Mouse (Mus musculus): Measurements from ENCODE around the gene Pnpla1.
"Not testable (repeated sequence)": the region's sequence is repeated elsewhere in the genome, so short reads cannot be mapped to it uniquely, and the experiment has no call there.

Gene Pnpla1

GRCm38 (mm10) chr17:28858205-28858604, at the start of gene Pnpla1:
Pnpla1 (plus strand) TSS chr17:28858411.
- DNase-seq (ENCODE audit: low read depth, low spot score) = no peak

DNA sequence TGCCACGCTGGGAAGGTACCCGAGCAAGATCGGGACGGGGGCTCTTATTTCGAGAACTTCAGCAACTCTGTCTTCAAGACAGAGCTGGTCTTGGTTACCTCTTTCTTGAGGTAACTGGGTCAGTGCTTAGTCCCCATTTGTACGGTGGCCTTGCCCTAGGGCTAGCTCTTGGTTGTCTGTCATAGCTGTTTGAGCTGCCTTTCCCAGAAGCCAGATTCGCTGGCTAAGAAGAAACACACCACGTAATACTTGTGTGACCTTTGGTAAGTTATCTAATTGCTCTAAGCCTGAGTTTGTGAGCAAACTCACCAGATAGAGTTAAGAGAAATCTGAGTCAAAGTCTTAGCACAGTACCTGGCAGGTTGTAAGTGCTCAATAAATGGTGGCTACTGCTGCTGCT, 49.5 kb upstream of the Pnpla1 start:
- DNase-seq (ENCODE audit: low read depth, low spot score) = no peak

GRCm38 (mm10) chr17:28809175-28809831, 48.9 kb upstream of the Pnpla1 start:
- DNase-seq (ENCODE audit: low read depth, low spot score) = no peak

DNA sequence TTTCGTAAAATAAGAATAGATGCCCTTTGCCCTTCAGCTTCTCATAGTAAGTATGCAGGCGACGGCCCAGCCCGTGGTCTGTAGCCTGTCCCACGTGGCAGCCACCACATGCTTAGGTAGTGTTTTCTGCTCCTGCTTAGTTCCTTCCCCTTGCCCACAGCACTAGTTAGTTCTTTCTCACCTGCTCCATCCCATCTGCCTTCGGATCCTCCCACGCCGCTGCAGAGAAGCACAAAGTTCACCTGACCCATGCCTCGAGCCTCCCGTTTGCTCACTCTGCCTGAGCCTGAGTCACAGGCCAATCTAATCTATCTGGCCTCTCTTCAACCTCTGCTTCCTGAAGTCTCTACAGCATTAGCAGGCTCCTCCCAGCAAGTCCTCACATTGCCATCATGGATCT, 45.9 kb upstream of the Pnpla1 start:
- no peak for DNase-seq (ENCODE audit: low read depth, low spot score)

DNA sequence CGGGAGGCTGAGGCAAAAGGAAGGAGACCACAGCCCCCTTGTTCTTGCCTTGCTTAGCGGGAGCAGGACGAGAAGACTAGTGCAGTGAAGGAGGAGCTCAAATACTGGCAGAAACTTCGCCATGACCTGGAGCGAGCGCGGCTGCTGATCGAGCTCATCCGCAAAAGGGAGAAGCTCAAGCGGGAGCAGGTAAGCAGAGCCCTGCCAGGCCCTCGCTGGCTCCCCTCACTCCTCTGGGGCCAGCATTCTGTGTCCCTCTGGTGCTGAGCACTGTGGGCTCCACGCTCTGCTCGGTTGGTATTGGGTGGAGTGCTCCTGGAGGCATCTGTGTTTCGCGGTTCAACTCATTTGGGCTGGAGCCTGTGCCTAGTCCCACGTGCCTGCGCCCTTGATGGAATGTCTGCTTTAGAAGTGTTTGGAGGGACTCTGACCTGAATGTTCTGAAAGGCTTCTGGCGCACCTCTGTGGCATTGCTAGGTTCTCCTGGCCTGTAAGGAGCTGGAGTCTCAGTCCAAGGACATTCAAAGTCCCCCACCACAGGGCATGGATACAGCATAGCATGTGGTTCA, 43.6 kb upstream of the Pnpla1 start:
- DNase-seq (ENCODE audit: low read depth, low spot score) = no peak

DNA sequence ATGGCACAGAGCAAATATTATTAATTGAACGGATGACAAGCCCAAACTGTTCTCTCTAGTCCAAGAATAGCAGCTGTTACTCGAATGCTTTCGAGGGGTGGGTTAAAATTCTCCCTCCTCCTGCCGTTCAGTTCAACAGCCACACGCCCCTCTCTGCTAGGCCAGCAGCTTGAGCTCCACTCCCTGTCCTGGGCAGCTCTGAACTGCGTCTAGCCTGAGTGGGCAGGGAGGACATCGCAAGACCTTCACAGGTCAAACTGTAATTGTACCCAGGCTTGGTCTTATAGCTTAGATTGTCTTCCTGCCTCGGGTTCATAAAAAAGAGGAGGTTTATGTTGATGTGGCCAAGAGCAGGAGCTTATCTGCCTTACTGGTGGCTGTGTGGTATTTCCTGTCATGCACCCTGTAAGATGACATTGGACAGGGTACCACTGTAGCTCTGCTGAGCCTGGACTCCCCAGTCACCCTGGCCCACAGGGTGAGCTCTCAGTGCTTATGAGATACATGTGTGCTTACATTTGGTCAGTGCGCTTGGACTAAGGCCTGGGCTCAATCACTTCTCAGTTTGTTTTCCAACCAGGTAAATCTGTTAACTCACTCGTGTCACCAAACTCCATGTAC, 42.7 kb upstream of the Pnpla1 start:
- no peak for DNase-seq (ENCODE audit: low read depth, low spot score)

DNA sequence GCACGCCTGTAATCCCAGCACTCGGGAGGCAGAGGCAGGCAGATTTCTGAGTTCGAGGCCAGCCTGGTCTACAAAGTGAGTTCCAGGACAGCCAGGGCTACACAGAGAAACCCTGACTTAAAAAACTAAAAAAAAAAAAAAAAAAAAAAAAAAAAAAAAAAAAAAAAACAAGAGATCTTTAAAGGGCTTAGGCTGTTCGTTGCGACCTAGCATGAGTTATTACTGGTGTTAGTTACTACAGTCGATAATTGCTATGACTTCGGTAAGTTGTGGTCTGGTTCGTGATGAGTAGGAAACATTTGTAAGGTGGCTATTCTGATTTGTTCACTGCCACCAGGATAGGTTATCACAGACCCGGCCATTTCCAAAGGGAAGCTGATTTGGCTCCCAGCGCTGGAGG, 41.9 kb upstream of the Pnpla1 start:
- not testable (repeated sequence) for DNase-seq (ENCODE audit: low read depth, low spot score)

- no peak for DNase-seq (ENCODE audit: low read depth, low spot score)
These were observed 41.1 kb upstream of the Pnpla1 start for GRCm38 (mm10) chr17:28816875-28817811.

DNA sequence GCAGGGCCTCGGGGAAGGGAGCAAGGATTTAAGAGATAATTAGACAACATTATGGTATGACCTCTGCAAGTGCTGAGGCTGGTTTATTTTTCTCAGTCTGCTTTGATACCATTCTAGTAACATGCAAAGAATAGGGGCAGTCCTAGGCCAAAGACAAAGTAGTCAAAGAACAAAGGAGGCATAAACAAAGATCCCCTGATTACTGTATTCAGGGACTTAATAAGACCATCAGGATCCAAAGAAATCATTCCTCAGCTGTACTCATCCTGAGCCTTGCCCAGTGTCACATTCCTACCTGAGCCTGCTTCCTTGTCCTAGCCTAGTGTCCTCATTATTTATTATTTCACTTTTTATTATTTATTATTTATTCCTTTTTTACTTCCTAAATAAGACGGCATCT, 38.0 kb upstream of the Pnpla1 start:
- no peak for DNase-seq (ENCODE audit: low read depth, low spot score)

DNA sequence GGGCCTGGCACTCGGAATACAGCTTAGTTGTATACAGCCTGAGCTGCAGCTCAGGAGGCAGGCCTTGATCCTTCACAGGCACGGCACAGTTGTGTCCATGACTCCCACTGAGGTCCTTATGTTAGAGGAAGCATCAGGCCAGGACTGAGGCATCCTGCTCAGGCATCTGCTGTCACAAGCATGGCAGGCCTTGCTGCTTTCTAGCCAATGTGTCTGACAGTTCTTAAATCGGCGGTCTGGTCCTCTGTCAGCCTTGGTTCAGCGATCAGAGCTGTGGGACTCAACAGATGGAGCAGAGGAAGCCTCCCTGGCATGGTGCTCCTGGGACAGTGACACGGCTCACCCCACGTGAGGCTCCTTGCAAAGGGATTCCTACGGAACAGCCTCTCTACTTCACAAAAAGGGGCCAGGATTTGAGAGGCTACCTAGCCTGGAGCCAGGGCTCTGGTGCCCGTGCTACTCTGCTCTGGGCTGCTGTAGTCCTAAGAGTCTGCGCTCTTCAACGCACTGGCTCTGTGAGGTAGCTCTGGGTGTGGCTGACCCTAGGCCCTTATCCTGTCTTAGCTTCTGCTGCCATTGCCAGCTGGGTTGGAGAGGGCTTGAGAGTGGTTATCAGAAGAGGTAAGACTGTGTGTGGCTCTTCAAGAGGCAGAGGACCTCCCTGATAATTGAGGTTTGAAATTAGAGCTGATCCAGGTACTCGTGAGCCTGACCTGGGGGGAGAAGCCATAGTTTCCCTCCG, 35.0 kb upstream of the Pnpla1 start:
- no peak for DNase-seq (ENCODE audit: low read depth, low spot score)

- no peak for DNase-seq (ENCODE audit: low read depth, low spot score)
These were observed 34.5 kb upstream of the Pnpla1 start for GRCm38 (mm10) chr17:28823749-28824148.

- no peak for DNase-seq (ENCODE audit: low read depth, low spot score)
These were observed 33.3 kb upstream of the Pnpla1 start for GRCm38 (mm10) chr17:28824896-28825295.

- no peak for DNase-seq (ENCODE audit: low read depth, low spot score)
These were observed 32.7 kb upstream of the Pnpla1 start for GRCm38 (mm10) chr17:28825359-28826041.

- no peak for DNase-seq (ENCODE audit: low read depth, low spot score)
These were observed 30.5 kb upstream of the Pnpla1 start for GRCm38 (mm10) chr17:28827665-28828231.

- no peak for DNase-seq (ENCODE audit: low read depth, low spot score)
These were observed 29.1 kb upstream of the Pnpla1 start for GRCm38 (mm10) chr17:28829120-28829519.

DNA sequence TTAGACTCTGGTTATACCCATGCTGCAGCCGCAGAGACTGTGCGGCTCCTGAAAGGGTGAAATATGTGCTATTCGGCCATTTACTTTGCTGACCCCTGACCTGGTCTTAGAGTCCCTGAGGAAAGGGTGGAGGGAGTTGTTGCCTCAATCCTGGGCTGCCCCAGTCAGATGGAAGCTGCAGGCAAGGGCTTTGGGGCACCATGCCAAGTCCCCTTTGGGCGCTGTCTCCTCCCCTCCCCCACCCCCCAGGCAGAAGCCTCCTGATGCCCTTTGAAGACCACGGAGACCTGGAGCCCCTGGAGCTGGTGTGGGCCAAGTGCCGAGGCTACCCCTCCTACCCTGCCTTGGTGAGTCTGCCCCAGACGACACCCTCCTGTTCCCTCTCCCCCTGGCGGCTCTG, 27.1 kb upstream of the Pnpla1 start:
- no peak for DNase-seq (ENCODE audit: low read depth, low spot score)

DNA sequence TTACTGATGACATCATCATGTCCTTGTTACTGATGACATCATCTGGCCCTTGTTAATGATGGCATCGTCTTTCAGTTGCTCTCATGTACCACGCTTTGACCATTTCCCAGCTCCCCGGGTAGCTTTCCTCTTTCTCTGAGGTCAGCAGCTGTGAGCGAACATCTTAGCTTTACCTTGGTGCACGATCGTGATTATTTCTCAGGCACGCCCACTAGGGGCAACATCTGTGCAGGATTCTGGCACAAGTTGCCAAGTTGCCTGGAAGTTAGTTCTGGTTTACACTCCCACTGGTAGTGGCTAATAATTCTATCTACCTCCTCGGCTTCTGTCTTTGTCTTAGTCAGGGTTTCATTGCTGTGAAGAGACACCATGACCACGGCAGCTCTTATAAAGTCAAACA, 26.2 kb upstream of the Pnpla1 start:
- DNase-seq (ENCODE audit: low read depth, low spot score) = no peak

- no peak for DNase-seq (ENCODE audit: low read depth, low spot score)
These were observed 25.3 kb upstream of the Pnpla1 start for GRCm38 (mm10) chr17:28832875-28833274.

GRCm38 (mm10) chr17:28834676-28835075, 23.5 kb upstream of the Pnpla1 start:
- no peak for DNase-seq (ENCODE audit: low read depth, low spot score)

DNA sequence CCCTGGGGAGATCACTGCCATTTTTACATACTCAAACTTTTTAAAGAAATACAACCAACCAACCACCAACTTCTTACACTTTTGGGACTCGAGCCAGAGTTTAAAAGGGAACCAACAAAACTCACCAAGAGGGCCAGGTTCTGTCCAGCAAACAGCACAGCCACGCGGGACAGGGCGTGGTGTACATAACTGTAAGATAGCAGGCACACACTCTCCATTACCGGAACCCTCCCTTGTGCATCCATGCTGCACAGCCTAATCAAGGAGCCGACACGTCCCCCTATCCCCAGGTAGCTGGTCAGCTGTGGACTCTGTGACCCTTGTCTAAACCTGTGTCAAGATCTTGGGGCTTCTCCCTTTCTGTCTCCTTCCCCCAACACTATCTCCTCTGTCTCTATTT, 20.4 kb upstream of the Pnpla1 start:
- DNase-seq (ENCODE audit: low read depth, low spot score) = no peak

DNA sequence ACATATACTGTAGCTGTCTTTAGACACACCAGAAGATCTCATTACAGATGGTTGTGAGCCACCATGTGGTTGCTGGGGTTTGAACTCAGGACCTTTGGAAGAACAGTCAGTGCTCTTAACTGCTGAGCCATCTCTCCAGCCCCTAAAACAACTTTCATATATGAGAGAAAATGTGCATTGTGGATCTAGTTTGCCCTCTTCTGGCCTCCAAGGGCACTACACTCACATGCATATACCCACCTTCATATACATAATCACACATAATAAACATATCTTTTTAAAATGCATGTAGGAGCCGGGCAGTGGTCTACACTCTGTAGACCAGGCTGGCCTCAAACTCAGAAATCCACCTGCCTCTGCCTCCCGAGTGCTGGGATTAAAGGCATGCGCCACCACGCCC, 16.3 kb upstream of the Pnpla1 start:
- DNase-seq (ENCODE audit: low read depth, low spot score) = not testable (repeated sequence)

All from retina, adult 2 months (tissue).